Mouse (Mus musculus): ENCODE measurements around the gene Btbd35f3.
"Not testable (repeated sequence)": the region's sequence is repeated elsewhere in the genome, so short reads cannot be mapped to it uniquely, and the experiment has no call there.

The Btbd35f3 gene

DNA sequence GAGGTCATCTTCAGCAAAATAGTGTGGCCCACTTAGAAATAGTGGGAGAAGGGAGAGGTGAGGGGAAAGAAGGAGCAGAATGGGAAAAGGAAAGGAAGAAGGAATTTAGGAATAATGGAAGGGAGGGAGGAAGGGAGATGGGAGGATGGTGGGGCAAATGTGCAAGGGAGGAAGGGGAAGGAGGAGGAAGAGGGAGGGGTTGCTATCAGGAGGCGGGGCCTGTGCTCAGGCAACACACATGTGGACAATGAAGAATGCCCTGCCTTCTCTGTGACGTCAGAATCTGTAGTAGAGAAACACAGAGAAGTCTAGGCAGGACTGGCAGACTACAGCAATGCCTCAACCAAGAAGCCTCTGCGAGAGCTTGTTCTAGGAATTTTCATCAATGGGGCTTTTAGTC lies at the start of gene Btbd35f3:
Gene Btbd35f3 (plus strand): TSS at position 301 of the 400 bp plus-strand sequence.
- in situ Hi-C loops (cut with MboI; ENCODE audit: low pct_unique_long_range_greater_than_20kb in 1 of 2, low sequenced_read_pairs in 2 of 2, unreplicated experiment in 1 of 2) = not testable (repeated sequence)
